Mouse (Mus musculus) skeletal muscle tissue, adult 2 months (tissue): ENCODE results near the gene Rnf169.
"Not testable (repeated sequence)": the region's sequence is repeated elsewhere in the genome, so short reads cannot be mapped to it uniquely, and the experiment has no call there.

Experiments used
- DNase-seq: peaks from one replicate; pipeline ENCODE4 v3.0.0-alpha.2; 2012; ENCODE audit warnings: low read depth, low spot score

Gene Rnf169

GRCm38 (mm10) chr7:99946356-99946755 lies 33.9 kb downstream of the Rnf169 start:
- DNase-seq, result no peak

DNA sequence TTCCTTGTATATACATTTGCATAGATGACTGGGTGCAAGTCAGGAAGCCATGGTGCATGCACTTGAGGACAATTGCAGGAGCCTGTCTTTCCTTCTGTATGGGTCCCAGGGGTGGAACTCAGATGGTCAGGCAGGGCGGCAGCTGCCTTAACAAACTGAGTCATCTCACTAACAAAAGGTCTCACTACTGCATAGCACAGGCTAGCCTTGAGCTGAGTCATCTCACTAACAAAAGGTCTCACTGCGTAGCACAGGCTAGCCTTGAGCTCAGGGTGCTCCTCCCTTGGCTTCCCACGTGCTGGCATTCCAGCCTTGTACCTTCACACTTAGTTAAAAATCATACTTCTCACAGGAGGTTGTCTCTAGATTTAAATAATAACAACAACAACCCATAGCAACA lies 34.3 kb downstream of the Rnf169 start:
- no peak for DNase-seq

DNA sequence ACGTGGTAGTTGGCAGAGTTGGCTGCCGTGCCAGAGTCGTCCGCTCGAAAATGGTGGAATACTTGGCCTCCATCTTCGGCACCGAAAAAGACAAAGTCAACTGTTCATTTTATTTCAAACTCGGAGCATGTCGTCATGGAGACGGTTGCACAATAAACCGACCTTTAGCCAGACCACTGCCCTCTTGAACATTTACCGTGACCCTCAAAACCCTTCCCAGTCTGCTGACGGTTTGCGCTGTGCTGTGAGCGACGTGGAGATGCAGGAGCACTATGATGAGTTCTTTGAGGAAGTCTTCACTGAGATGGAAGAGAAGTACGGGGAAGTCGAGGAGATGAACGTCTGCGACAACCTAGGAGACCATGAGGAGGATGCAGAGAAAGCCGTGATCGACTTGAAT lies 35.2 kb downstream of the Rnf169 start:
- DNase-seq, result not testable (repeated sequence)

DNA sequence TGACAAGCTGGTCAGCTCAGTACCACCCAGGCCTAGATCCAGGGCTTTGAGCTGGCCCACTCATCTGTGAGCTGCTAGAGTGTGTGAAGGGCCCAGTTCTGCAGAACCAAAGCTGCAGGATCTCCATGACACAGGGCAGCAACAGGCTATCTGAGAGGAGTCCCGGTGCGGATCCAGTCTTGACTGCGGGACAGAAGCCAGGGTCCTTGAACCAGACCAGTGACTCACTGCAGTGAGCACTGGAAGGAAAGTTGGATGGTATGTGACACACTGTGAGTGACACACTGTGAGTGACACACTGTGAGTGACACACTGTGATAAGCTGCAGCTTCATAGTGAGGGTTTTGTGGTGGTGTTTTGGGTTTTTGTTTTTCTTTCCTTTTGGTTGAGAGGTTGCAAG lies 35.7 kb downstream of the Rnf169 start:
- DNase-seq, result no peak

GRCm38 (mm10) chr7:99940669-99941068 lies 39.6 kb downstream of the Rnf169 start:
- no peak for DNase-seq

DNA sequence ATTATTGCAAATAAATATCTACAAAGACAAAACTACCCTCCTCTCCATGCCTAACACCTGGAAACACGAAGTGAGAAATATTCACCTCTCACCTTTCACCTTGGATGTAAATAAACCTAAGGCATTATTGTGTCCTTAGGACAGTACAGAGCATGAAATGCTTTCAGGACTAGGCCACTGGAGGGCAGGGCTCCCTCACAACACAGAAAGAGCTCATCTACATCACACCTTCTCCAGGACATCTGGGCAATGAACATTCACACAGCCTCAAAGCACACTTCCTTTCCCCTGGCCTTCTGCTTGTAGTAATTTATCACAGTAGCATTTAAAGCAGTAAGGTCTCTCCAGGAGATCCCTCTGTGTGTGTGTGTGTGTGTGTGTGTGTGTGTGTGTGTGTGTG lies 44.5 kb downstream of the Rnf169 start:
- no peak for DNase-seq

GRCm38 (mm10) chr7:99926916-99927714 lies 53.1 kb downstream of the Rnf169 start:
- peak; percentile 68 for DNase-seq

GRCm38 (mm10) chr7:99920416-99920815 lies 59.8 kb downstream of the Rnf169 start:
- no peak for DNase-seq

DNA sequence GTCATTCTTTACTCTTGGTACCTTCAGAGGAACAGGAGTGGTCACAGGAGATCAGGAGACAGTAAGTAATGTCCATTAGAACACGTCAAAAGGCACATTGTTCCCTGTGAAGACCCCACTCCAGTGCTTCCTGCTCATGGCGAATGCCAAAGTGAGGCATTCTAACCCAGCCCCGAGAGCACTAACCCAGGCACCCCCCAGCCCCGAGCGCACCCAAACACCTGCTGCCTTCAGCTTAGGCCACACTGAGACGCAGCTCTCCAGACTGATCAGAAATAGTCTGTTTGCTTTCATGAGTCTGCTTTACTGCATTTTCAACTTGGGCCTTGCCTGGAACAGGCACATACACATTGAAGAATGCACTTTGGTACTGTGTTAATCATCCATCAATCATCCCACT lies 60.3 kb downstream of the Rnf169 start:
- no peak for DNase-seq

DNA sequence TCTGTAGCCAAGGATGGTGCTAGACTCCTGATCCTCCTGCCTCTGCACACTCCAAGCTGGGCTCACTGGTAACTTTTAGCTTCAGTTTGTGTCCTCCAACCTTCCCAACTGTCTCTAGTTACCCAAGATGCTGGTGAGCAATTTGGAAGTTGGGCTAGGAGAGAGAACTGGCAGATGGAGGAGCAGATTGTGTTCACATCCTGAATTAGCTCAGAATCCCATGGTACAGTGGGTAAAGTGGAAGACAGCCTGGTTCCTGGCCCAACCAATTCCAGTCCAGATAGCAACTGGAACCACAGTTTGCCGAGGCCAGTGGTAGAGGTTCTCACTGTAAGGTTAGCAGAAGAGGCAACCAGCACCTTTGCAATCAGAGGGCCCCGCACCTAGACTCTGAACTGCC lies 61.1 kb downstream of the Rnf169 start:
- DNase-seq, result no peak

GRCm38 (mm10) chr7:99917320-99917844 lies 62.9 kb downstream of the Rnf169 start:
- DNase-seq, result no peak

GRCm38 (mm10) chr7:99916741-99917319 lies 63.4 kb downstream of the Rnf169 start:
- DNase-seq, result peak; percentile 20

GRCm38 (mm10) chr7:99915511-99915910 lies 64.7 kb downstream of the Rnf169 start:
- DNase-seq, result no peak

- no peak for DNase-seq
Observed at GRCm38 (mm10) chr7:99914316-99914715, 65.9 kb downstream of the Rnf169 start.

DNA sequence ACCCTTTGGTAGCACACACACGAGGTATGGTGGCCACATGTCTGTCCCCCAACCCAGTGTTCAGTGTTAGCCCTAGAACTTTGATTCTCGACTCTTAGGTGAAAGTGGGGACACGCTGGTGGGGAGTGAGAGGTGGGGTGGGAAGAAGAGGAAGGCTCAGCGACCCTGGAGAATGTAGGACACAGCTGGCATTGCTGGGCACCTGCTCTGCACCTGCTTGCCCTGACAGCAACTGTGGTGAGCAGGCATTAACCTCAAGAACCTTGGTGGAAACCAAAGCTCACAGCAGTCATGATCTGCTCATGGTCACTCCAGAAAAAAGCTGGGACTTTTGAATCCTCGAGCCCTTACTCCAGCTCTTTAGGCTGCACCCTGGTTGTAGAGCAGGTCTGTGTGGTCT lies 69.2 kb downstream of the Rnf169 start:
- no peak for DNase-seq

- DNase-seq, result no peak
Observed at GRCm38 (mm10) chr7:99907463-99907862, 72.8 kb downstream of the Rnf169 start.

GRCm38 (mm10) chr7:99906346-99906745 lies 73.9 kb downstream of the Rnf169 start:
- no peak for DNase-seq

DNA sequence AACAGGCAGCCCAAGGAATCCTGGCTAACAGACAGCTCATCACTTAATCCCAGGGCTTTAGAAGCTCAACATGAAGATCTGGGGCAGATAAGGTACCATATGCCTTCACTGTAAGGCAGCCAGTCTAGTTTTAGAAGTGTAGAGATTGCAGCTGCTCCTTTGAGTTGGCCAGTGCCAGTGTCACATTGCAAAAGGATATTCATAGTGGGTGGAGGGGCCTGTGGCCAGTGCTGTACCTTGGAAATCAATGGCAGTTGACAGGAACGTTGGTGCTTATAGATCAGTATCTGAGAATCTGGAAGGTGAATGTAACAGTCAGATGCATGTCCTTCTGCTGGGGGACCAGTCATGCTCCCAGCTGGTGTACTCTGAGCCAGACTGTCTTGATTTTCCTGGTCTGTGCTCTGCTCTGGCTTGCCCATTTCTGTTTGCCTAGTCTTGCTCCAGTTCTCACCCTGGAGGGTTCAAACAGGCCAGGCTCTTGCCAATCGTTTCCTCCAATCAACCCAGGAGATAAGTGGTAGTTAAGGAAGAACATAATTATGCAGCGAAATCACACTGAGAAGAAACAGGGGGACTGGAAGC lies 75.7 kb downstream of the Rnf169 start:
- peak; percentile 54 for DNase-seq

- DNase-seq, result no peak
Observed at GRCm38 (mm10) chr7:99902918-99903665, 77.2 kb downstream of the Rnf169 start.

GRCm38 (mm10) chr7:99902208-99902607 lies 78.0 kb downstream of the Rnf169 start:
- no peak for DNase-seq

DNA sequence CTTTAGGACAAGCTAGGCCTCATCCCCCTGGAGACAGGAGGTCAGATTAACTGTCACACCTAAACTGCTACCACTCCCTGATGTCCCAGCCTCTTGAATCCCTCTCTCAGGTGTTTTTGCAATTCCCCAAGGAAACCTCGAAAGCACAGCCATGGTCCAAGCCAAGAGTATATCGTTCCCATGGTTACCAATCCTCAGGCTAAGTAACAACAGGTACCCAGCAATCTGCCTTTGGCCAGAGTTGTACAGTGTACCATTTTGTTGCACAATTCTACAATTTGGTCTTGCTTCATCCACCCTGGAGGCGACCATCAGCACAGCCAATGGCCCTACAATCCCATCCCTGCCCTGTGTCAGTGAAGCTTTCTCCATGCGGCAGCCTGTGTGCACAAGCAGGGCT lies 83.3 kb downstream of the Rnf169 start:
- no peak for DNase-seq

DNA sequence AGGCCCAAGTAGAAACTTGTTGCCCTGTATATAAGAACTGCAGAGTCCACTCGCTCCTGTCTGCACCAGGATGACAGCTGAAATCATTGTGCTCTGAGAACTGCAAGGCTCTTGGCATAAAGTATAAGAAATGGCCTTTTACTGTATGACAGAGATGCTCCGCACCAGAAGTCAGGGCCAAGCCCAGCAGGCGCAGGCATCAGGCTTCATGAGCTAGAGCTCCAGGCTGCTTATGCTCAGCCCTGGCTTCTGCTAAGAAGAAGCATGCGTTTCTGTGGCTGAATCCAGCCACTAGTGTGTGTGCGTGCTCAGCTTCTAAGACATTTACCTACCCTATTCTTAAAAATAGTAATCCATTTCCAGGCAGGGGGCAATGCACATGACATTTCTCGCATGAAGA lies 85.8 kb downstream of the Rnf169 start:
- no peak for DNase-seq
